ENCODE assay signal across 18 mouse cellular contexts in the genomic region with DNA sequence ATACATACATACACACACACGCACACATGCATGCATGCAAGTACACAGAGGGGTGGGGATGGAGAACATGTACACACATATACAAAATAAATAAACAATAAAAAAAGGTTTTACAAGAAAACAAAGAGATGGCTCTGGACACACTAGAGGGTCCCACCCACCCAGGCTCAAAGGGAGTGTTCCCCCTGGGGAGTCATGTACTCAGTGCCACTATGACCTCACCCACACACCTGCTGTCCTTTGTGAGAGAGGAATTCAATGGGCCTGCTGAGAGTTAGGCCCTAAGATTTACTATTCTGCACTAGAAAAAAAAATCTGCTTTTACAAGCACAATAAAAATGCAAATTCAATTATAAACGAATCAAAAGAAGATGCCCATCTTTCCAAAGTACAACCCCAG.
"Had no signal": no experiment of that assay in that cellular context is flagged by ENCODE, and none has a peak within 500 bp of the region (broad histone marks: within the 10 kb centered on the region; RNA-seq: fewer than 3 reads in every experiment).

No protein-coding gene starts in this region.

- H3K27ac ChIP-seq: liver, embryonic 15.5 days; lung, embryonic 15.5 days; macrophage; midbrain, embryonic 13.5 days; midbrain, embryonic 15.5 days; stomach, embryonic 15.5 days; stomach, postnatal 0 days had no signal

- ATAC-seq: liver, postnatal 0 days; lung, postnatal 0 days; midbrain, embryonic 13.5 days; midbrain, embryonic 15.5 days had no signal

- H3K9me3 ChIP-seq: lung, embryonic 15.5 days; midbrain, embryonic 13.5 days; midbrain, embryonic 15.5 days; stomach, embryonic 15.5 days had no signal

- DNase-seq: liver, postnatal 0 days; lung, adult 2 months; lung, postnatal 14 days; lung, postnatal 36 days; right cerebral cortex, postnatal 14 days; thymus, adult 2 months; thymus, postnatal 25 days; thymus, postnatal 4 days had no signal

- H3K27me3 ChIP-seq: liver, embryonic 15.5 days; lung, embryonic 15.5 days; megakaryocyte, embryonic 14.5 days; midbrain, embryonic 13.5 days; midbrain, embryonic 15.5 days; stomach, embryonic 15.5 days had no signal

- H3K9ac ChIP-seq: liver, embryonic 15.5 days; liver, postnatal 0 days; lung, embryonic 15.5 days; midbrain, embryonic 13.5 days; midbrain, embryonic 15.5 days; stomach, embryonic 15.5 days had no signal

- H3K4me1 ChIP-seq: liver, embryonic 15.5 days; lung, embryonic 15.5 days; megakaryocyte, embryonic 14.5 days; stomach, embryonic 15.5 days had no signal

- H3K36me3 ChIP-seq: liver, embryonic 15.5 days; lung, embryonic 15.5 days; midbrain, embryonic 13.5 days; midbrain, embryonic 15.5 days; stomach, embryonic 15.5 days had no signal

- H3K4me3 ChIP-seq: liver, embryonic 15.5 days; lung, embryonic 15.5 days; megakaryocyte, embryonic 14.5 days; midbrain, embryonic 13.5 days; midbrain, embryonic 15.5 days; stomach, embryonic 15.5 days had no signal

- H3K4me2 ChIP-seq: liver, embryonic 15.5 days; lung, embryonic 15.5 days; midbrain, embryonic 11.5 days; midbrain, embryonic 13.5 days; midbrain, embryonic 15.5 days; stomach, embryonic 15.5 days had no signal
